Mouse (Mus musculus): ENCODE measurements around the gene Clhc1.
A peak's percentile ranks its signal among the peaks of the same experiment; 100 is the strongest.

Clhc1 gene

GRCm38 (mm10) chr11:29560990-29561389 is 13.2 kb downstream of the Clhc1 start:
- no peak for DNase-seq (ENCODE audit: low spot score in 2 of 2)

- no peak for DNase-seq (ENCODE audit: low spot score in 2 of 2)
Observed at GRCm38 (mm10) chr11:29563406-29563805, 15.7 kb downstream of the Clhc1 start.

DNA sequence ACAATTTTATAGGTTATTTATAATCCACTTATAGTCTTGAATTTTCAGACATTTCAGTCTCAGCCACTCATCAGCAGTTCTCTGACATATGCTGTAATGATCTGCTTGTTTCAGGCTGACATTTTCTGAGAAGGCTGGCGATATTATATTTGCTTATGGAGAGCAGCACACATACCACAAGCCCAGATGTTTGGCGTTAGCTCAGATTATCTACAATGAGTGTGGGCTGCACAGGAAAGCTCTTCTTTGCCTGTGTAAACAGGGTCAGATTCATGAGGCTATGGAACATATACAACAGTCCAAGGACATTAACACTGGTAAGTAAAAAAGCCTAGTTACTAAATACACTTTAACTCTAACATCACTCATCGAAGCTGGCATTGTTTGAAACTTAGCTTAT is 23.8 kb downstream of the Clhc1 start:
- no peak for DNase-seq (ENCODE audit: low spot score in 2 of 2)

- DNase-seq (ENCODE audit: low spot score in 2 of 2): no peak
Observed at GRCm38 (mm10) chr11:29572656-29573055, 24.9 kb downstream of the Clhc1 start.

DNA sequence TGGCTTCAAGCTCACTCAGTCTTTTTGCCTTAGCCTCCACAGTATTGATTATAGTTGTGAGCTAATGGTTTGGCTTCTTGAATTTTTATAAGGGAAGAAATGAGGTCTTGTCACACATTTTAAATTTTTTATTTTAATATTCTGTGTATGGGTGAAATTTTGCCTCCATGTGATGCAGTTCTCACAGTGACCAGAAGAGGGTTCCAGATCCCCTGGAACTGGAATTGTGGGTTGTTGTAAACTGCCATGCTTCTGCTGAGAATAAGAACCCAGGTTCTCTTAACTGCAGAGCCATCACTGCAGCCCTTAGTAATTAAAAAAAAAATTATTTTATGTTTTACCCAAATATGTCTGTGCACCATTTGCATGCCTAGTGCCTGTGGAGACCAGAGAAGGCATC is 31.9 kb downstream of the Clhc1 start:
- no peak for DNase-seq (ENCODE audit: low spot score in 2 of 2)

GRCm38 (mm10) chr11:29595217-29595616 is 47.5 kb downstream of the Clhc1 start:
- DNase-seq (ENCODE audit: low spot score in 2 of 2): no peak

DNA sequence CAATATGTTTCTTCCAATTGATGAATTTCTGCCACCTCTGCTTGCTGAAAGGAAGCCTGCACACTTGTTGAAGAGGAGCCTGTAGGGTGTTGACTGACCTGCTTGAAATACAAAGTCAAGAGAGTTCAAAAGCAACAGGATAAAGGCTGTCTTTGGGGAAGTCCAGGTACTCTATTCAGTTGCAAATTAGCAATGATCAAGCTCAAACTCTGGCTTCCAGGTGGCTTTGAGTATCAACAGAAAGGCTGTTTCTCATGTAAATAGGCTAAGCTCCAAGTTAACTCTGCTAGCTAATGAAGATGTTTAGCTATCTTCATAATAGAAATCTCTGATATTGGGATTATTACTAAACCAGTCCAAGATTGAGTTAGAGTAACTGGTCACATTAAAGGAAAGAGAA is 49.4 kb downstream of the Clhc1 start:
- no peak for DNase-seq (ENCODE audit: low spot score in 2 of 2)

GRCm38 (mm10) chr11:29599000-29599399 is 51.2 kb downstream of the Clhc1 start:
- no peak for DNase-seq (ENCODE audit: low spot score in 2 of 2)

GRCm38 (mm10) chr11:29603581-29603980 is 55.8 kb downstream of the Clhc1 start:
- DNase-seq (ENCODE audit: low spot score in 2 of 2): no peak

DNA sequence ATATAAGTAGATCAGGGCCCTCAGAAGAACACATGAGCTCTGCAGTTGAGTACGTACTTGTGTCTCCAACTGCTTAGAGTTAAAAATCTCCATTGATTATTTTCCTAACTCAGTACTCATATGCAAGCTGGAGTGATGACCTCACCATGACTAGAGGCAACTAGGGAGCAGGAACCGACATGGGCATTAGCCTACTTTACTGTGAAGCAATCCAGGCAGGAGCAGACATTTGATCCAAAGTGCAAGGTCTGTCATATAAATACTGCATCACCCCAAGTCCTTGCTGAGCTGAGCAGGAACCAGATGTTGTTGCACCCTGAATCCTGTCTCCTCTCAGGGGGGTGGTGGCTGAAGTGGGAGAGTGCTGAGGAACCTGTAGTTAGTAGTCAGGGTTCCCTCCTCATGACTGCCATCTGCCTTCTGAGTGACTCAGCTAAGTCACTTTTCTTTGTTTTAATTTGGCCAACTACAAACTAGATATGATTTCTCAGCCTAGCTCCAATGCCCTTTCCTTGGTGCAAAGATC is 59.8 kb downstream of the Clhc1 start:
- DNase-seq (ENCODE audit: low spot score in 2 of 2): no peak

DNA sequence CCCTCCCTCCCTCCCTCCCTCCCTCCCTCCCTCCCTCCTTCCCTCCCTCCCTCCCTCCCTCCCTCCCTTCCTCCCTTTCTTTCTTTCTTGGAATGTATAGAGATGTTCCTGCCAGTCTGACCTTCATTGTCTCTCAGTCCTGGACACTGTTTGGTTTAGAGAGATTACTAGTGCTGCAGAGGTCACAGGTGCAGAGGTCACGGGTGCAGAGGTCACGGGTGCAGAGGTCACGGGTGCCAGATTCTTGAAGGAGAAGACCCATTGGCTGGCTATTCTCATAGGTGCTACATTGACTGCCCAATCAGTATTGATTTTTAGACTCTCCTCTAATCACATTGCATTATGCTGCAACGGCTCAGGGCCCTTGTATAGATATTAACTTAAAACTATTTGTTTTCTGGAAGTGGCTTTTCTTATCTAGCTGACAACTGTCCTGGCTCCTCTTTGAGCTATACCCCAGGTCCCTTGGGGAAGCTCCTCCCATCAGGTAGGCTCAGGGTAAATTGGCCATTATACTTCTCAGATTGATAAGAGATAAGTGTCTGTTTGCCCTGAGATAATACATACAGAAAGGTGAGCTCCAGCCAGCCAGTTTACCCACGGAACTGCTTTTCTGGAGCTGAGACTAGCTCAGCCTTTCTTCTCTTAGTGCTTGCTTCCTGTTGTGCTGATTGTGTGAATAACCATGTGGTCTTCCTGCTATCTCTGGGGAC is 62.2 kb downstream of the Clhc1 start:
- no peak for DNase-seq (ENCODE audit: low spot score in 2 of 2)

DNA sequence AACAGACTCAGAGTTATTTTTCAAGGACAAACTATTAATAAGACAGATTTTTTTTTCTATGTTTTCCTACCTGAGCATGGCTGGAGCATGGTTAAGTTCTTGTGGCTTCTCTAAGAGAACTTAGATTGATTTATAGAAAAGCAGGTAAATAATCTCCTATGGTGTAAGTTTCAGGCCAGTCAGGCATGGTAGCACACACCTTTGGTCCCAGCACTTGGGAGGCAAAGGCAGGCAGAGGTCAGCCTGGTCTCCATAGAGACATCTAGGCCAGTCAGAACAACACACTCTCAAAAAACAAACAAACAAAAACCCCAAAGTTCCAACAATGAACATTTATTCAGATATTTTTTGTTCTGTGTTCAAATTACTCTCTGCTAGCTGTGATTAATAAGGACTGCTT is 64.3 kb downstream of the Clhc1 start:
- DNase-seq (ENCODE audit: low spot score in 2 of 2): no peak

DNA sequence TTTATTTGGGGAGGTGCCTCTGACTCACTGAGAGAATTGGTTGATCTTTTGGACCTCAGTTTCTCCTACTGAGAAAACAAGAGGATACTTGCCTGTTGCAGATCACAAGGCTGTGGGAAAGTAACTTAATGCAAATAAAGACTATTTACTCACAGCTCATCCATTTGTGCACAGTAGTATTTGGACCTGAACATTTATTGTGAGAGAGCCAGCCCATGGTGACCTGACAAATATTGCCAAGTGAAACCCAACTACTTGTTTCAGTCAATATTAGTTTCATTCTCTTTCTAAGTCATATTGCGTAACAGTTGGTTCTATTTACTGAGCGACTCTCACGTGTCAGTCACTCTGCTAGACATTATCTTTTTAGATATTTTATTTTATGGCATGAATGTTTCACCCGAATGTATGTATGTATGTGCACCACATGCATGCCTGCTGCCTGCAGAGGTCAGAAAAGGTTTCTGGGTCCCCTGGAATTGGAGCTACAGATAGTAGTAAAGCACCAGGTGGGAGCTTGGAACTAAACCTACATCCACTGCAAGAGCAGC is 65.5 kb downstream of the Clhc1 start:
- DNase-seq (ENCODE audit: low spot score in 2 of 2): no peak

GRCm38 (mm10) chr11:29614217-29614924 is 66.6 kb downstream of the Clhc1 start:
- peak; percentile 41 to 42 for DNase-seq (ENCODE audit: low spot score in 2 of 2)

DNA sequence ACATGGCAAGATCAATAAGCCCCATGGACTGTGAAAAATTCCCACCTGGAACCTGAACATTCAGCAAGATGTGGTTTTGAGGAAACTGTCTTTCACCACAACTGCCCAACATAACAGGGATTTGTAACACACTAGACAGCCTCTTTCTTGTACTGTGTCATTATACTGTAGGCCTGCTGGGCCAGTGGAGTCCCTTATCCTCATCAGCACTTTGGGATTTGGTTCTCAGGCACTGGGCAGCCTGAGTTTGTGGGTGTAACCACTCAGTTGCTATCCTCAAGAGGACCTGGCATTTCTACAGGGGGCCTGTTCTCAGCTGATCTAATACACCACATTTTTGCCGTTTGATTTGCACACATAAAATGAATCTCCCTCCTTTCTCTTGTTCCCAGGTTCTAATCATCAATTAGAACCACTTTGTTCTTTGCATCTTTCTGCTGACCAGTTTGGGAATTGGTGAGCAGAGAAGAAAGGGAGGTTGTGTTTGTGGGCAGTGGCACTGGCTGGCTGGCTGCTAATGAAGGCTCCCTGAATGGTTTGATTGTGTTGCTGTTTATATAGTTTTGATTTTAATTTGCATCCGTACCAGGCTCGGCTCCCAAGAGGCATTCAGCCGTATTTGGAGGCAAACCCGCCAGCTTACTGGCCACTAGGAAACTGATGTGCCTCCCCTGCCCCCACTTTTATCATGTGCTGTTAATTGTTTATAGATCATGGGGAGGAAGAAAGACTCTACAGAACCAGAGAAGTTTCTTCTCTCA is 74.5 kb downstream of the Clhc1 start:
- DNase-seq (ENCODE audit: low spot score in 2 of 2): no peak

DNA sequence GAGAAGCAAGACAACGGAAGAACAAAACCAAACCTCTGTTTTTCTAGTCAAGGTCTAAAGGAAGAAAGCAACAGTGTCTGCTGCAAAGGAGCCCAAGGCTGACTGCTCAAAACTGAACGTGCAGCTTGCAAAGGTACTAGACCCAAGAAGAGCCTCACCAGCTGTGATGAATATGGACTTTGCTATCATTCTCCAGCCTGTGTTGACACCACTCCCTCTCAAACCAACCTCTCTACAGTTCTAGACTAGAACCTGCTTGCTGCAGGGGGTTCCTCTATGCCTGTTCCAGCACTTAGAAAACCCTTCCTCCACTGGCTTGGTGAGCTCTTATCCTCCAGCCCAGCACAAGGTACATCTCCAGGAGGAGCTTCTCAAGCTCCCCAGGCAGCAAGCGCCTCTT is 75.6 kb downstream of the Clhc1 start:
- DNase-seq (ENCODE audit: low spot score in 2 of 2): no peak

DNA sequence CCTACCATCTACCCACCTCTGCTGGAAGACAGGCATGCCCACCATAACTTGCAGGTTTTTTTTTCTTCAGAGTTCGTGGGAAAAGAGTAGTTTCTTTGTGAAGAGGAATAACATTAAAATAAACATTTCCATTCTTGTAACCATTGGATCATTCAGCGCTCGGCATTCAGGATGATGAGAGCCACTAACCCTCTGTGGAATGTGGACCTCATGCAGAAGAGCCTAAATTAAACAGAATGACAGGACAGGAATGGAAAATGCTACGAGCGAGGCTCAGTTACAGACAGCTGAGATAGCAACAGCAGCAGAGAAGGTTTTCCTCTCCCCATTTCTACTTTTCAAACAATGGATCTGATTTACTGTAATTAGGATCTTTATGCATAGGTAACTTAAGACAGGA is 78.8 kb downstream of the Clhc1 start:
- DNase-seq (ENCODE audit: low spot score in 2 of 2): no peak

GRCm38 (mm10) chr11:29627706-29628105 is 80.0 kb downstream of the Clhc1 start:
- DNase-seq (ENCODE audit: low spot score in 2 of 2): no peak

Data from urinary bladder, postnatal 36 days (tissue).